Mouse (Mus musculus): ENCODE measurements around the gene Gapvd1. TPM values are rescaled to one million over a fixed set of nuclear protein-coding genes. Genes with fewer than 3 reads are reported as not detected.
"Not testable (repeated sequence)": the region's sequence is repeated elsewhere in the genome, so short reads cannot be mapped to it uniquely, and the experiment has no call there.

The Gapvd1 gene
- polyA plus RNA-seq, 1 experiment from 2014 or later: 102 TPM

GRCm38 (mm10) chr2:34772252-34773235, 17.5 kb upstream of the Gapvd1 start:
- Histone ChIP-seq H3K9ac (ENCODE audit: low read length) (peak overlapping the region; percentile 98), H3K9me3 (ENCODE audit: control insufficient read depth, low read length) (no peaks in the 10 kb centered on the region), H3K4me3 (ENCODE audit: low read depth, low read length) (peak overlapping the region; percentile 99), H3K27ac (ENCODE audit: low read depth, low read length) (peak overlapping the region; percentile 76), H3K4me2 (peak overlapping the region; percentile 62), H3K27me3 (ENCODE audit: control insufficient read depth, insufficient read depth, low read length) (no peaks in the 10 kb centered on the region), H3K4me1 (ENCODE audit: control insufficient read depth, insufficient read depth, low read length) (peaks cover 37% of the 10 kb centered on the region), H3K36me3 (ENCODE audit: control insufficient read depth, insufficient read depth, low read length) (peaks cover 34% of the 10 kb centered on the region)
- DNase-seq (ENCODE audit: low spot score, missing footprints) (no peak), ATAC-seq (ENCODE audit: low FRiP score) (no peak; the same call in 1 of the 2 replicates)
- 5% methylated on average over 50 of the region's 50 CpGs for WGBS

DNA sequence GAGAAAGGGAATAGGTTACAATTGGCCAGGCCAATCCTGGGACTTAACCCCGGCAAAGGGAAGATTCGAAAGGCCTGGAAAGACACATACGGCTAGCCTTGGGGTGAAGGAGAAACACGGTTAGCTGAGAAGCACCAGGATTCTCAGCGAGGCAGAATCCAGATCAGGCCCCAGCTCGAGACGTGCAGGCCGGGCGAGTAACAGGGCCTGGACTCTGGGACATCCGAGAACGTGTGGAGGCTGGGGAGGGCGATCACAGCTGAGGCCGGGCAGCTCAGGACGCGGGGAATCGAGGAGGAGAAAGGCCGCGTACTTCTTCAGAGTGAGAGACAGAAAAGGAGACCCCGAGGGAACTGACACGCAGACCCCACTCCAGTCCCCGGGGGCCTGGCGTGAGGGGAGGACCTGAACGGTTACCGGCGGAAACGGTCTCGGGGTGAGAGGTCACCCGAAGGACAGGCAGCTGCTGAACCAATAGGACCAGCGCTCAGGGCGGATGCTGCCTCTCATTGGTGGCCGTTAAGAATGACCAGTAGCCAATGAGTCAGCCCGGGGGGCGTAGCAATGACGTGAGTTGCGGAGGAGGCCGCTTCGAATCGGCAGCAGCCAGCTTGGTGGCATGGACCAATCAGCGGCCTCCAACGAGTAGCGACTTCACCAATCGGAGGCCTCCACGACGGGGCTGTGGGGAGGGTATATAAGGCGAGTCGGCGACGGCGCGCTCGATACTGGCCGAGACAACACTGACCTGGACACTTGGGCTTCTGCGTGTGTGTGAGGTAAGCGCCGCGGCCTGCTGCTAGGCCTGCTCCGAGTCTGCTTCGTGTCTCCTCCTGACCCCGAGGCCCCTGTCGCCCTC, 16.6 kb upstream of the Gapvd1 start, which contains the start of gene Hspa5:
Gene Hspa5, plus strand, starts transcription at position 603 of the 859 bp plus-strand sequence.
- Histone ChIP-seq H3K4me2 (peak within 1 kb of the TSS; percentile 63), H3K4me3 (ENCODE audit: low read depth, low read length) (peak within 1 kb of the TSS; percentile 99), H3K27ac (ENCODE audit: low read depth, low read length) (peak within 1 kb of the TSS; percentile 86), H3K27me3 (ENCODE audit: control insufficient read depth, insufficient read depth, low read length) (no peaks in the 10 kb centered on the region), H3K9ac (ENCODE audit: low read length) (peak within 1 kb of the TSS; percentile 98), H3K9me3 (ENCODE audit: control insufficient read depth, low read length) (no peaks in the 10 kb centered on the region), H3K36me3 (ENCODE audit: control insufficient read depth, insufficient read depth, low read length) (peaks cover 28% of the 10 kb centered on the region), H3K4me1 (ENCODE audit: control insufficient read depth, insufficient read depth, low read length) (peaks cover 34% of the 10 kb centered on the region)
- WGBS: under 1% methylated on average over 60 of the region's 60 CpGs
- ATAC-seq (ENCODE audit: low FRiP score): peak; percentile 99
- peak; percentile 99 for DNase-seq (ENCODE audit: low spot score, missing footprints)

GRCm38 (mm10) chr2:34770951-34771350, 15.9 kb upstream of the Gapvd1 start:
- peaks cover 23% of the 10 kb centered on the region for H3K36me3 ChIP-seq (ENCODE audit: control insufficient read depth, insufficient read depth, low read length)
- WGBS: 5% methylated on average over 6 of the region's 6 CpGs
- peak overlapping the region; percentile 63 for H3K4me2 ChIP-seq
- H3K27ac ChIP-seq (ENCODE audit: low read depth, low read length): peak overlapping the region; percentile 86
- H3K9ac ChIP-seq (ENCODE audit: low read length): peak overlapping the region; percentile 98
- peak overlapping the region; percentile 99 for H3K4me3 ChIP-seq (ENCODE audit: low read depth, low read length)
- DNase-seq (ENCODE audit: low spot score, missing footprints) (no peak), ATAC-seq (ENCODE audit: low FRiP score) (no peak)
- peaks cover 32% of the 10 kb centered on the region for H3K4me1 ChIP-seq (ENCODE audit: control insufficient read depth, insufficient read depth, low read length)
- no peaks in the 10 kb centered on the region for H3K9me3 ChIP-seq (ENCODE audit: control insufficient read depth, low read length)
- no peaks in the 10 kb centered on the region for H3K27me3 ChIP-seq (ENCODE audit: control insufficient read depth, insufficient read depth, low read length)

DNA sequence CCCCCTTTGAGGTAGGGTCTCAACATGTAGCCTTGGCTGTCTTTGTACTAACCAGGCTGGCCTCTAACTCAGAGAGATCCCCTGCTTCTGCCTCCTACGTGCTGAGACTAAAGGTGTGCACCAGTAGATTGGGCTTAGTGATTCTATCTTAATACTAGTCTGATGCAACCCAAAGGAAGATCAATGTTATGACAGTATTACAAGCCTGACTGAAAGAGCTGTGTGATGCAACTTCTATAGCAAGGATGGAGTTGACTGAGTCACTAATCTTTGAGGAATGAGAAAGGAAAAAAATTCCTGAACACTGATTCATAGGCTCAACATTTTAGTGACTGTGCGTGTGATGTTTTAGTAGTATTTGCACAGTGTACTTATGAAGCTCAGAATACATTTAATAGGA, 15.0 kb upstream of the Gapvd1 start:
- Histone ChIP-seq H3K27me3 (ENCODE audit: control insufficient read depth, insufficient read depth, low read length) (no peaks in the 10 kb centered on the region), H3K4me3 (ENCODE audit: low read depth, low read length) (peak overlapping the region; percentile 99; the same call in 1 of the 2 replicates), H3K9me3 (ENCODE audit: control insufficient read depth, low read length) (no peaks in the 10 kb centered on the region), H3K27ac (ENCODE audit: low read depth, low read length) (no peak overlapping the region), H3K4me2 (peak overlapping the region; percentile 63), H3K4me1 (ENCODE audit: control insufficient read depth, insufficient read depth, low read length) (peaks cover 24% of the 10 kb centered on the region), H3K36me3 (ENCODE audit: control insufficient read depth, insufficient read depth, low read length) (peaks cover 16% of the 10 kb centered on the region), H3K9ac (ENCODE audit: low read length) (no peak overlapping the region)
- 94% methylated on average over 2 of the region's 2 CpGs for WGBS
- ATAC-seq (ENCODE audit: low FRiP score) (no peak), DNase-seq (ENCODE audit: low spot score, missing footprints) (no peak)

GRCm38 (mm10) chr2:34764801-34765200, 9.8 kb upstream of the Gapvd1 start:
- Histone ChIP-seq H3K9ac (ENCODE audit: low read length) (no peak overlapping the region), H3K9me3 (ENCODE audit: control insufficient read depth, low read length) (no peaks in the 10 kb centered on the region), H3K4me1 (ENCODE audit: control insufficient read depth, insufficient read depth, low read length) (no peaks in the 10 kb centered on the region), H3K27me3 (ENCODE audit: control insufficient read depth, insufficient read depth, low read length) (no peaks in the 10 kb centered on the region), H3K4me2 (no peak overlapping the region), H3K36me3 (ENCODE audit: control insufficient read depth, insufficient read depth, low read length) (peaks cover 3% of the 10 kb centered on the region; the same call in 1 of the 2 replicates), H3K27ac (ENCODE audit: low read depth, low read length) (no peak overlapping the region), H3K4me3 (ENCODE audit: low read depth, low read length) (no peak overlapping the region)
- DNase-seq (ENCODE audit: low spot score, missing footprints): no peak
- 75% methylated on average over 12 of the region's 12 CpGs for WGBS
- ATAC-seq (ENCODE audit: low FRiP score): no peak

DNA sequence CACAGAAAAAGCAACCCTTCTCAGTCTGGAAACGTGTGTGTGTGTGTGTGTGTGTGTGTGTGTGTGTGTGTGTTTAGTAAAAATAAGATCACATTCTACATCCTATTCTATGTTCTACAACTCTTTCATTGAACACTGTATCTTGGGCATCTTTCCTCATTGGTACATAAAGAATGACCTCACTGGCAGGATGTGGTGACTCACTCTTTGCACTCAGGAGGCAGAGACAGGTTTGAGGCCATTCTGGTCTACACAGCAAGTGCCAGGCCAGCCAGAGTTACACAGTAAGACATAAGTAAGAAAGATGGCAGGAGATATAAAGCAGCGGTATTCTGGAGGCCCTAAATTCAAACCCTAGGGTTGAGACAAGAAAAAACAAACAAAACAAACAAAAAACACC, 7.8 kb upstream of the Gapvd1 start:
- H3K36me3 ChIP-seq (ENCODE audit: control insufficient read depth, insufficient read depth, low read length): peaks cover 3% of the 10 kb centered on the region; the same call in 1 of the 2 replicates
- ATAC-seq (ENCODE audit: low FRiP score) (no peak), DNase-seq (ENCODE audit: low spot score, missing footprints) (no peak)
- H3K27ac ChIP-seq (ENCODE audit: low read depth, low read length): no peak overlapping the region
- no peaks in the 10 kb centered on the region for H3K27me3 ChIP-seq (ENCODE audit: control insufficient read depth, insufficient read depth, low read length)
- no peaks in the 10 kb centered on the region for H3K4me1 ChIP-seq (ENCODE audit: control insufficient read depth, insufficient read depth, low read length)
- no peak overlapping the region for H3K4me3 ChIP-seq (ENCODE audit: low read depth, low read length)
- WGBS: 67% methylated on average over 2 of the region's 2 CpGs
- no peak overlapping the region for H3K9ac ChIP-seq (ENCODE audit: low read length)
- no peaks in the 10 kb centered on the region for H3K9me3 ChIP-seq (ENCODE audit: control insufficient read depth, low read length)
- H3K4me2 ChIP-seq: no peak overlapping the region

GRCm38 (mm10) chr2:34762174-34762573, 7.1 kb upstream of the Gapvd1 start:
- Histone ChIP-seq H3K4me3 (ENCODE audit: low read depth, low read length) (no peak overlapping the region), H3K27ac (ENCODE audit: low read depth, low read length) (no peak overlapping the region), H3K9ac (ENCODE audit: low read length) (no peak overlapping the region), H3K4me1 (ENCODE audit: control insufficient read depth, insufficient read depth, low read length) (no peaks in the 10 kb centered on the region), H3K36me3 (ENCODE audit: control insufficient read depth, insufficient read depth, low read length) (no peaks in the 10 kb centered on the region), H3K4me2 (no peak overlapping the region), H3K9me3 (ENCODE audit: control insufficient read depth, low read length) (no peaks in the 10 kb centered on the region), H3K27me3 (ENCODE audit: control insufficient read depth, insufficient read depth, low read length) (no peaks in the 10 kb centered on the region)
- no peak for ATAC-seq (ENCODE audit: low FRiP score)
- WGBS: 86% methylated on average over 2 of the region's 2 CpGs
- DNase-seq (ENCODE audit: low spot score, missing footprints): no peak

DNA sequence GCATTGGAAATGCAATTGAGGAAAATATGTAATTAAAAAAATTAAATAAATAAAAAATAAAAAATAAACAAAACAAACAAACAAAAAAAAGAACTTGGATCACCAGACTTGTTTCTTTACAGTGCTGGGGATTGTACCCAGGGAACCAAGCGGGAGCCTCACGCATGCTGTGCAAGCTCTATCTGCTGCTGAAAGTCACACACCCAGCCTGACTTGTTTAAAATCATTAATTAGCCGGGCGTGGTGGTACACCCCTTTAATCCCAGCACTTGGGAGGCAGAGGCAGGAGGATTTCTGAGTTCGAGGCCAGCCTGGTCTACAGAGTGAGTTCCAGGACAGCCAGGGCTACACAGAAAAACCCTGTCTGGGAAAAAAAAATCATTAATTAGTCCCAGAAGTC, 6.2 kb upstream of the Gapvd1 start:
- not testable (repeated sequence) for H3K4me1 ChIP-seq (ENCODE audit: control insufficient read depth, insufficient read depth, low read length); H3K36me3 ChIP-seq (ENCODE audit: control insufficient read depth, insufficient read depth, low read length); H3K27ac ChIP-seq (ENCODE audit: low read depth, low read length); H3K4me3 ChIP-seq (ENCODE audit: low read depth, low read length); ATAC-seq (ENCODE audit: low FRiP score); H3K4me2 ChIP-seq; H3K9ac ChIP-seq (ENCODE audit: low read length); DNase-seq (ENCODE audit: low spot score, missing footprints); H3K9me3 ChIP-seq (ENCODE audit: control insufficient read depth, low read length); H3K27me3 ChIP-seq (ENCODE audit: control insufficient read depth, insufficient read depth, low read length)
- 87% methylated on average over 5 of the region's 5 CpGs for WGBS

Data from midbrain, embryonic 11.5 days (tissue).